Mouse (Mus musculus) kidney, embryonic 16.5 days (tissue): ENCODE results near the gene Grin2d. TPM values are rescaled to one million over a fixed set of nuclear protein-coding genes. Genes with fewer than 3 reads are reported as not detected.
"Not testable (repeated sequence)": the region's sequence is repeated elsewhere in the genome, so short reads cannot be mapped to it uniquely, and the experiment has no call there.

Experiments
- ATAC-seq: fragments of 200-750 bp; cut with Nextera tagmentation; 2 replicates; pipeline ENCODE4 v1.8.0; 2017; ENCODE audit warnings: moderate TSS enrichment; ENCODE audit not compliant: low FRiP score, low TSS enrichment
- H3K27ac ChIP-seq: fragments of 300-500 bp; sonication (generic); 2 replicates; pipeline ENCODE4 v1.5.1; 2014; ENCODE audit warnings: low read length
- H3K27me3 ChIP-seq: fragments of 300-500 bp; sonication (generic); 2 replicates; pipeline ENCODE4 v1.6.1; 2014; ENCODE audit warnings: low read length, control low read depth, mixed read lengths; ENCODE audit not compliant: insufficient read depth
- H3K36me3 ChIP-seq: fragments of 300-500 bp; sonication (generic); 2 replicates; pipeline ENCODE4 v1.6.1; 2014; ENCODE audit warnings: low read length, control low read depth, mixed read lengths; ENCODE audit not compliant: insufficient read depth
- H3K4me1 ChIP-seq: fragments of 300-500 bp; sonication (generic); 2 replicates; pipeline ENCODE4 v1.6.1; 2014; ENCODE audit warnings: low read length, control low read depth, mixed read lengths; ENCODE audit not compliant: insufficient read depth
- H3K4me2 ChIP-seq: fragments of 300-500 bp; sonication (generic); replicated peaks from 2 replicates; pipeline ENCODE4 v1.6.1; 2014; ENCODE audit warnings: low read depth, low read length
- H3K4me3 ChIP-seq: fragments of 300-500 bp; sonication (generic); 2 replicates; pipeline ENCODE4 v1.5.1; 2014; ENCODE audit warnings: mild to moderate bottlenecking, low read length
- H3K9ac ChIP-seq: fragments of 300-500 bp; sonication (generic); replicated peaks from 2 replicates; pipeline ENCODE4 v1.6.1; 2014; ENCODE audit warnings: low read length
- H3K9me3 ChIP-seq: fragments of 300-500 bp; sonication (generic); 2 replicates; pipeline ENCODE4 v1.6.1; 2016; ENCODE audit warnings: low read length, control low read depth
- WGBS: fragments of 180-500 bp; shearing (Covaris S2); extraction: QIAGEN DNeasy Blood & Tissue Kit; methylation state at CpG from one replicate; pipeline ENCODE4 v1.1.7; 2014; 5-methylcytosine and 5-hydroxymethylcytosine counted together
- polyA plus RNA-seq: library from polyadenylated mRNA; unstranded; fragments of >200 nt; fragmentation: Nextera tagmentation; extraction: Ambion mirVana; gene quantifications from 2 replicates; pipeline ENCODE4 v1.2.1, GENCODE M21; 2015

Grin2d gene
- 0.19 and 0.25 TPM in 2 replicates for polyA plus RNA-seq

DNA sequence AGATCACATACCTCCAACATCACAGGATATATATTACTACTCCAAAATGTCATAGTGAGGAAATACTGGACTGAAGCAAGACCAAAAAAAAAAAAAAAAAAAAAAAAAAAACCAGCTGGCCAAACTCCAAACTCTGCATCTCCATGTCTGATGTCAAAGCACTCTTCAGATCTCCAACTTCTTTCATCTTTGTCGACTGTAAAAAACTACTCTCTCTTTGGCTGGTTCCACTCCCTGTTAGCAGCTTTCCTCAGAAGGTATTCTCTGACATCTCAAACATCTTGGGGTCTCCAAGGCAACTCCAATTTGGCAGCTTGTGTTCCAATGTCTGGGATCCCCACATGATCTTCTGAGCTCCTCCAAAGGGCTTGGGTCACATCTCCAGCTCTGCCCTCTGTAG lies at the start of gene Grin2d:
Gene Grin2d (minus strand): TSS at position 101 of the 400 bp plus-strand sequence.
- ATAC-seq, H3K27me3 ChIP-seq, H3K27ac ChIP-seq, H3K9ac ChIP-seq, H3K4me2 ChIP-seq, H3K4me3 ChIP-seq, H3K9me3 ChIP-seq: not testable (repeated sequence)
- 91% methylated on average over 1 of the region's 1 CpGs for WGBS
- Histone ChIP-seq H3K36me3 (peaks cover 84% of the 10 kb centered on the region), H3K4me1 (peaks cover 15% of the 10 kb centered on the region)

DNA sequence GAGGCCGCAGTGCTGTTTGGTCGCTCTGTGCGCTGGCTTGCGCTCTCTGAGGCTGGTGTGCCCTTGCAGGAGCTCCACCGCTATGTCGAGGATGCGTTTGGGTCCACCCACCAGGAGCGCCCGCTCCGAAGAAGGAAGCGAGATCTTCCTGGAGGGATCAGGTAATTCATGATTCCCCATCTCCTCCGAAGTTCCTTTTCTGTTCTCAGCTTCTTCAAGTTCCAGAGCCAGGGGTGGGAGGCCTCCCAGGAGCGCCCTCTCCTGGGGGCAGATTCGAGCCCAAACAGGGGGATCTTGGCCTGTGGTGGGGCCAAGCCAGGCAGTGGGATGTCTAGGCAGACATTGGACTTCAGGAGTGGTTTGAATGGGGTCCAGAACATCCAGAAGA lies 46.2 kb upstream of the Grin2d start:
- 13% methylated on average over 14 of the region's 14 CpGs for WGBS
- peak overlapping the region; percentile 97 for H3K27ac ChIP-seq
- H3K4me1 ChIP-seq = peaks cover 44% of the 10 kb centered on the region
- peak overlapping the region; percentile 65 for H3K9ac ChIP-seq
- ATAC-seq = peak; percentile 0; the same call in 1 of the 2 replicates
- H3K4me2 ChIP-seq = peak overlapping the region; percentile 68
- no peaks in the 10 kb centered on the region for H3K27me3 ChIP-seq
- H3K9me3 ChIP-seq = no peaks in the 10 kb centered on the region
- peak overlapping the region; percentile 53 for H3K4me3 ChIP-seq
- no peaks in the 10 kb centered on the region for H3K36me3 ChIP-seq

DNA sequence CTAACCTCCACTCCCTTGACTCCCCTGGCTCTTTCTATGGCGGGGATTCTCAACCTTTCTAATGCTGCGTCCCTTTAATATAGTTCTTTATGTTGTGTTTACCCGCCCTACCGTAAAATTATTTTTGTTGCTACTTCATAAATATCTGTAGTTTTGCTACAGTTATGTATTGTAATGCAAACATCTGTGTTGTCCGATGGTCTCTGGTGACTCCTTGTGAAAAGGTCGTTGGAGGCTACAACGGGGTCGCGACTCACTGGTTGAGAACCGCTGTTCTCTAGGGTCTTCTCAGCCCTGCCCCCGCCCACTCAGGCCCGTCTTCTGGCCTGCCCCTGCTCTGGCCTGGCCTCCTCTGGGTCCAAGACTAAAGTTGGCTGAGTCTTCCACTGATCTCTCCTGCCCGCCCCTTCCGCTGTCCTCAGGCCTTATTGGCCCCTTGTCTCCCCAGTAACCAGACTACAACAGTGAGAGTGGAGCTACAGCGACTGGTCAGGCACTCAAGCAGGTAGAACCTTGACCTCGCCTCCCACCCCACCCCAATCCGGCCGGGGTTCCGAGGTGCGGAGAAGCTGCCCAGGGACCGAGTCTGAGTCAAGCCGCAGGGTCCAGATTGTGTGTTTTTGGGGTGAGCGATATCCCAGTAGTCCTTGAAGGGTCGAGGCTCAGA lies 45.7 kb upstream of the Grin2d start, which contains the start of gene Ccdc114:
Gene Ccdc114 (plus strand): TSS at position 311 of the 667 bp plus-strand sequence.
- Histone ChIP-seq H3K36me3 (0 out of 2 replicates have a peak, but pooled peaks cover 2% of the 10 kb centered on the region), H3K9me3 (no peaks in the 10 kb centered on the region), H3K4me2 (peak within 1 kb of the TSS; percentile 68), H3K4me1 (peaks cover 47% of the 10 kb centered on the region), H3K27ac (peak within 1 kb of the TSS; percentile 97), H3K9ac (peak within 1 kb of the TSS; percentile 65), H3K27me3 (no peaks in the 10 kb centered on the region), H3K4me3 (peak within 1 kb of the TSS; percentile 53)
- peak; percentile 86 for ATAC-seq
- 4% methylated on average over 24 of the region's 24 CpGs for WGBS

DNA sequence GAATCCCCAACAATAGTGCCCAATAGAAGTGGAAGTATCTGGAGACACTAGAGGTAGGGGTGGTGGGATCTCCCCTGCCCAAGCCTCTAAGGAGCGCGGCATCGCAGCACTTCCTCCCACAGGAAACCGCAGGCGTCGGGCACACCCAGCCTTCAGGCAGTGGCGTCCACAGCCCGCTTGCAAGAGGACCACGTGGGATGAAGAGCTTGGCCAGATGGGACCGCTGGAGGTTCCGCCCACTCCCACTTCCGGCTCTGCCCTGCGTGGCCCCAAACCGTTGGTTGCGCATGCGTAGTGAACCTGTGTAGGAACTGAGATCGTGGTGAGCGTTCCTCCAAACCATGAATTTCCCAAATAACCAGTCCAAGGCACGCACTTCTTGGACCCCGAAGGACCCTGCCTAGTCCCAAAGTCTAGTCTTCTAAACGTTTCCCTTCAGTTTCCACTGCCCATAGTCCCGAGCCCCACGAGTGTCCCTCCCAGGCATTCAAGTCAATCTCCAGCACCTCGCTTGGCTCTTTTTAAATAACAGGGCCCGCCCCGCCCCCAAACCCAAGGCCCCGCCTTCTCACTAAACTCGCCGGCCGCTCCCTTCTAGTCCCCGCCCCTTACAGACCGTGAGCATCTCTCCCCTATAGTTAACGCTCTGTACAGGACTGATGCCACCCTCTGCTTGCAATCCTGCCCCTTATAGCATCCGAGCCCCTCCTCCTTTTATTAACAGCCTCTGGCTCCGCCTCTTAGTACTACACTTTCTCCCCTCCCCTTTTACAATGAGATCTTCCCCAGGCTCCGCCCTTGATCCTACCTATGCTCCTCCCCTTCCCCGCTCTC lies 45.0 kb upstream of the Grin2d start:
- Histone ChIP-seq H3K9ac (peak overlapping the region; percentile 65), H3K9me3 (no peaks in the 10 kb centered on the region), H3K36me3 (0 out of 2 replicates have a peak, but pooled peaks cover 2% of the 10 kb centered on the region), H3K4me1 (peaks cover 48% of the 10 kb centered on the region), H3K4me3 (peak overlapping the region; percentile 53), H3K27ac (peak overlapping the region; percentile 97), H3K4me2 (peak overlapping the region; percentile 68), H3K27me3 (no peaks in the 10 kb centered on the region)
- peak; percentile 95 for ATAC-seq
- WGBS = under 1% methylated on average over 37 of the region's 37 CpGs

DNA sequence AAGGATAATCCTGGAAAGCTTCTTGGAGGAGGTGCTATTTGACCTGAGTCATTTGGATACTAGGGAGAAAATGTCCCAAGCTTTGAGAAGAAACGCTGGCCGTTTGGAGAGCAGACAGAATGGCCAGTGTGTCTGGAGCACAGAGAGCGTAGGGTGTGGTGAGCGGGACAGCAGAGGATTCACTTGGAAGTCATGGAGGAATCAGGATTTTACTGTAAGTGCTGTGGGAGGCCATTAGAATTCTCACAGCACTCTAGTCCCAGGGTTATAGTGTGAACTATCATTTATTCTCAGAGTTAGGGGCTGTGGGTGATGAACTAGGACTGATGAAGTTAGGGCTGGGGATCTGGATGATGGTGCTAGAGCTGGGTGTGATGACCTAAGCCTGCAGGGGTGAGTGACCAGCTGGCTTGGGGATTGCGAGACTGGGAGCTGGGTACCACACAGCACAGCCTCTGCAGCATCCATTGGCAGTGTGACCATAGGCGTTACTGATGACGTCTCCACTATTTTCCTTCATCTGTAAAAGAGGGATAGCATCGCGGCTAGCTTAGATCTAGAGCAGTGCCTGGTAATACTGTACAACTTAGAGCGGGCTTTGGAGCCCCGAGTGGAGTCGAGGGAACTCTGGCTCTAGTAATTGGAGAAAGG lies 43.9 kb upstream of the Grin2d start:
- H3K9ac ChIP-seq = peak overlapping the region; percentile 63
- no peaks in the 10 kb centered on the region for H3K9me3 ChIP-seq
- no peak for ATAC-seq
- peaks cover 59% of the 10 kb centered on the region for H3K4me1 ChIP-seq
- H3K36me3 ChIP-seq = 0 out of 2 replicates have a peak, but pooled peaks cover 2% of the 10 kb centered on the region
- peak overlapping the region; percentile 97 for H3K27ac ChIP-seq
- WGBS = 81% methylated on average over 12 of the region's 12 CpGs
- peak overlapping the region; percentile 68 for H3K4me2 ChIP-seq
- no peak overlapping the region for H3K4me3 ChIP-seq
- no peaks in the 10 kb centered on the region for H3K27me3 ChIP-seq

DNA sequence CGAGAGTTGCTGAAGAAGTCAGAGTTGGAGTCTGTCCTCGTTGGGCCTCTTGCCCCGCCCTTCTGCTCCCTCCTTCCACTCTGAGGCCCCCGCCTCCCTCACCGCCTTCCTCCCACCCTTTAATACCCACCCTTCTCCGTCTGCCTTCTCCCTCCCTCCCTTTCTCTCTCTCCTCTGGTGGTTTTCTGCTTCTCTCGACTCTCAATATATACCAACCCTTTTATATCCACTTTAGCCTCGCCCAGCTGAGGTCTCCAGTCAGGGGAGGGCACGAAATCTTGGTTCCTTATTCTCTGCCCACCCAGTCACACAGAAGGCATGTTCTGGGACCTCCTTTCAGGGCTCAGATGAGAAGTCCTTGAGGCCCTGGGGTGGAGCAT lies 43.1 kb upstream of the Grin2d start, which contains the start of gene Emp3:
Gene Emp3 (minus strand): TSS at position 163 of the 380 bp plus-strand sequence.
- no peak for ATAC-seq
- Histone ChIP-seq H3K4me1 (peaks cover 66% of the 10 kb centered on the region), H3K27me3 (no peaks in the 10 kb centered on the region), H3K27ac (peak within 1 kb of the TSS; percentile 97), H3K9me3 (no peaks in the 10 kb centered on the region), H3K4me3 (peak within 1 kb of the TSS; percentile 55), H3K4me2 (peak within 1 kb of the TSS; percentile 61), H3K36me3 (0 out of 2 replicates have a peak, but pooled peaks cover 2% of the 10 kb centered on the region), H3K9ac (peak within 1 kb of the TSS; percentile 67)
- 18% methylated on average over 9 of the region's 9 CpGs for WGBS

DNA sequence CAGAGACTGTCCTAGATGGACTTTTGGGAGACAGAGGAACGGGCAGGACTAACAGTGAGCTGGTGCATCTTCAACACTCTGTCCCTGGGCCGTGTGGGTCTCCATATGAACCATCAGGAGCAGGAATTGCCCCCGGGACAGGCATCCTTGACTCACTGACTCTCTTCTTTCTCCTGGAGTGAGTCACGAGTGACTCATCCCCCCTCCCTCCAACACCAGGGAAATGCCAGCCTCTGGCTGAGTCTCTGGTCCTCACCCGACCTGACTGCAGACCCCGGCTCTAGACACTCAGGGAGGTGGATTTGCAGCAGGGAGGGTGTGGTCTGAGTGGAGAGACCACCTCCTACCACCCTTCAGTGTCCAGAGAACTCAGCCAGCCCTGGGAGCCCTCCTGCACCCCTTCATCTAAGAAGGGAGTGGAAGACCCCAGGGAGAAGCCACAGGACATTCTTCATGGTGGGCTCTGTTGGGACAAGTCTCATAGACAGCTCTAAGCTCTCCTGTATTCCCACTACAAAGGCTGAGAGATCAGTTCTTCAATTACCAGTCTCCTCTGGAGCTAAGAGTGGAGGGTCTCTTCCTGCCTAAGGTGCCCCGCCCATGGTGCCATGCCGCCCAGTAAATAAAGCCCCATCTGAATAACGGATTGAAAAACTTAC lies 42.5 kb upstream of the Grin2d start:
- H3K36me3 ChIP-seq = 0 out of 2 replicates have a peak, but pooled peaks cover 2% of the 10 kb centered on the region
- H3K4me3 ChIP-seq = peak overlapping the region; percentile 55
- peak overlapping the region; percentile 97 for H3K27ac ChIP-seq
- H3K9ac ChIP-seq = peak overlapping the region; percentile 67
- 12% methylated on average over 9 of the region's 9 CpGs for WGBS
- no peaks in the 10 kb centered on the region for H3K27me3 ChIP-seq
- H3K9me3 ChIP-seq = no peaks in the 10 kb centered on the region
- peak overlapping the region; percentile 61 for H3K4me2 ChIP-seq
- peaks cover 71% of the 10 kb centered on the region for H3K4me1 ChIP-seq
- ATAC-seq = no peak

DNA sequence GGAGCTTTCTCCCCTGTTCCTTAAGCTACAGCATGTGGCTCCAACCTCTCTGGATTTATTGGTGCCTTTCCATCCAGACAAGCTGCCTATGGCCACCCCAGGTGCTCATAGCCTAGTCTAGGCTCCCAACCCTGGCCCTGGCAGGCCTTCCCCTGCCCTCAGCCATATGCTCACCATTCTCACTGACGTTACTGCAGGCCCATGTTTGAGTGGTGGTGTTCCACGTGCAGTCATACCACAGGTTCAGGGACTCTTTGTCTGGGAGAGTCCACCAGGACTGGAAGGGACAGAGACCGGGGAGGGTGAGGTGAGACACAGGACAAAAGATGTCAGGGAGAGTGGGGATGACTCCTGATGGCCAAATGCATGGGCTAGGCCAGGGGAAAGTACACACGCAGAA lies 41.6 kb upstream of the Grin2d start:
- peak overlapping the region; percentile 55 for H3K4me3 ChIP-seq
- H3K4me1 ChIP-seq = peaks cover 71% of the 10 kb centered on the region
- H3K36me3 ChIP-seq = 0 out of 2 replicates have a peak, but pooled peaks cover 2% of the 10 kb centered on the region
- H3K27me3 ChIP-seq = no peaks in the 10 kb centered on the region
- peak overlapping the region; percentile 12; the same call in 1 of the 2 replicates for H3K27ac ChIP-seq
- H3K9me3 ChIP-seq = no peaks in the 10 kb centered on the region
- H3K4me2 ChIP-seq = peak overlapping the region; percentile 61
- ATAC-seq = no peak
- peak overlapping the region; percentile 67 for H3K9ac ChIP-seq
- 65% methylated on average over 4 of the region's 4 CpGs for WGBS

DNA sequence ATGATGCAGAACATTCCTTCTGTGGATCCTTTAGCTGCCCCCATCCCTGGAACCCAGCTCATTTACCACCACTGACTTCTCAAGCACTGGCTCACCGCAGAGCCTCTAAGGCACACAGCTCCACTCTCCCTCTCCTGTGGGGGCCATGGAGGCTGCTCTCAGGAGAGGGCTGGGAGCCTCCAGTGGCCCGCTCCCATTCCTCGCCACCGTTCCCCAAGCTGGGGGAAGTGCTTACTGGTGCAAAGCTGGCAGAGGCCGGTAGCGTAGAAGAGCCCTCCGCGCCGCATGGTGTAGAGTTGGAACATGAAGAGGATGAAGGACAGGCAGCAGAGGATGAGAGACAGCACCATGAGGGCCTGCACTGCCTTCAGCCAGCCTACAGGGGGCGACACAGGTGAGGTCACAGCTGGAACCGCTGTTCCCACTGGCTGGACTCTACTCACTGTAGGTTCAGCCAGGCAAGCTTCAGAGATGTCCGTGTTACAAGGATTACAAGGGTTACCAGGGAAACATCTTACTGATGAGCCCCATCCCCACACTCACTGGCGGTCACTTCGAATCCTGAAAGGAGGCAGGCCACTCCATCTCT lies 41.0 kb upstream of the Grin2d start:
- Histone ChIP-seq H3K9ac (no peak overlapping the region), H3K9me3 (no peaks in the 10 kb centered on the region), H3K27me3 (no peaks in the 10 kb centered on the region), H3K36me3 (0 out of 2 replicates have a peak, but pooled peaks cover 2% of the 10 kb centered on the region), H3K4me3 (peak overlapping the region; percentile 55), H3K4me1 (peaks cover 66% of the 10 kb centered on the region), H3K27ac (peak overlapping the region; percentile 12), H3K4me2 (peak overlapping the region; percentile 61)
- ATAC-seq = no peak
- 77% methylated on average over 14 of the region's 14 CpGs for WGBS
